Mouse (Mus musculus) midbrain, embryonic 16.5 days (tissue): Measurements from ENCODE around the gene Adrm1. TPM values are rescaled to one million over a fixed set of nuclear protein-coding genes. Genes with fewer than 3 reads are reported as not detected.
A peak's percentile ranks its signal among the peaks of the same experiment; 100 is the strongest.
"Not testable (repeated sequence)": the region's sequence is repeated elsewhere in the genome, so short reads cannot be mapped to it uniquely, and the experiment has no call there.

Source experiments
- ATAC-seq: fragments of 200-750 bp; cut with Nextera tagmentation; 2 replicates; pipeline ENCODE4 v1.8.0; 2017; ENCODE audit warnings: moderate TSS enrichment
- H3K27ac ChIP-seq: fragments of 300-500 bp; sonication (generic); 2 replicates; pipeline ENCODE4 v1.5.1; 2014; ENCODE audit warnings: mild to moderate bottlenecking, low read length, mixed read lengths
- H3K27me3 ChIP-seq: fragments of 300-500 bp; sonication (generic); 2 replicates; pipeline ENCODE4 v1.6.1; 2014; ENCODE audit warnings: low read depth, low read length, mixed read lengths; ENCODE audit not compliant: control insufficient read depth, insufficient read depth
- H3K36me3 ChIP-seq: fragments of 300-500 bp; sonication (generic); 2 replicates; pipeline ENCODE4 v1.6.1; 2014; ENCODE audit warnings: mild to moderate bottlenecking, low read length, moderate library complexity, mixed read lengths; ENCODE audit not compliant: control insufficient read depth, insufficient read depth
- H3K4me1 ChIP-seq: fragments of 300-500 bp; sonication (generic); 2 replicates; pipeline ENCODE4 v1.6.1; 2014; ENCODE audit warnings: mild to moderate bottlenecking, low read length, mixed read lengths; ENCODE audit not compliant: control insufficient read depth, insufficient read depth
- H3K4me2 ChIP-seq: fragments of 300-500 bp; sonication (generic); 2 replicates; pipeline ENCODE4 v1.6.1; 2014; ENCODE audit warnings: mild to moderate bottlenecking, low read length, mixed read lengths
- H3K4me3 ChIP-seq: fragments of 300-500 bp; sonication (generic); 2 replicates; pipeline ENCODE4 v1.5.1; 2014; ENCODE audit warnings: low read depth, mild to moderate bottlenecking, low read length, moderate library complexity, mixed read lengths
- H3K9ac ChIP-seq: fragments of 300-500 bp; sonication (generic); 2 replicates; pipeline ENCODE4 v1.6.1; 2014; ENCODE audit warnings: low read depth, low read length, mixed read lengths
- H3K9me3 ChIP-seq: fragments of 300-500 bp; sonication (generic); replicated peaks from 2 replicates; pipeline ENCODE4 v1.6.1; 2014; ENCODE audit warnings: mild to moderate bottlenecking, low read length, mixed read lengths; ENCODE audit not compliant: control insufficient read depth, poor library complexity, severe bottlenecking
- WGBS: fragments of 180-500 bp; shearing (Covaris S2); extraction: QIAGEN DNeasy Blood & Tissue Kit; methylation state at CpG from one replicate; pipeline ENCODE4 v1.1.7; 2014; 5-methylcytosine and 5-hydroxymethylcytosine counted together
- polyA plus RNA-seq: library from polyadenylated mRNA; unstranded; fragments of >200 nt; fragmentation: Nextera tagmentation; extraction: Ambion mirVana; gene quantifications from 2 replicates; pipeline ENCODE4 v1.2.1, GENCODE M21; 2015

Adrm1 gene
- polyA plus RNA-seq, 1 experiment from 2014 or later: 201 TPM

DNA sequence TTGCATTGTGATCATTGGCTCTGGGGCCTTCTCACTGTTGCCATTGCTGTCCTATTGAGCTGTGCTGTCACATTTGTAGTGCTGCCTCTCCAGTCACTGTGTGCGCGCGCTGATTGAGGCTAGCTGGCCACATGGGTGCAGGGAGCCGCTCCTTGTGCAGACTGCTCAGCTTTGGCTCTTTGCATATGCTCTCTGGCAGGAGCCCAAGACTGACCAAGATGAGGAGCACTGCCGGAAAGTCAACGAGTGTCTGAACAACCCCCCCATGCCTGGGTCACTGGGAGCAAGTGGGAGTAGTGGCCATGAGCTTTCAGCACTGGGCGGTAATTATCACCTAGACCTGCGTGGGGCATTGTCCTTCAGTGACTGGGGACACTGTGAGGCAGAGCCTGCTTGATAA, 2.4 kb downstream of the Adrm1 start:
- not testable (repeated sequence) for H3K4me3 ChIP-seq, H3K27ac ChIP-seq, H3K9me3 ChIP-seq, ATAC-seq, H3K27me3 ChIP-seq, H3K9ac ChIP-seq, H3K4me2 ChIP-seq
- Histone ChIP-seq H3K36me3 (peaks cover 34% of the 10 kb centered on the region), H3K4me1 (peaks cover 22% of the 10 kb centered on the region)
- 90% methylated on average over 8 of the region's 8 CpGs for WGBS

DNA sequence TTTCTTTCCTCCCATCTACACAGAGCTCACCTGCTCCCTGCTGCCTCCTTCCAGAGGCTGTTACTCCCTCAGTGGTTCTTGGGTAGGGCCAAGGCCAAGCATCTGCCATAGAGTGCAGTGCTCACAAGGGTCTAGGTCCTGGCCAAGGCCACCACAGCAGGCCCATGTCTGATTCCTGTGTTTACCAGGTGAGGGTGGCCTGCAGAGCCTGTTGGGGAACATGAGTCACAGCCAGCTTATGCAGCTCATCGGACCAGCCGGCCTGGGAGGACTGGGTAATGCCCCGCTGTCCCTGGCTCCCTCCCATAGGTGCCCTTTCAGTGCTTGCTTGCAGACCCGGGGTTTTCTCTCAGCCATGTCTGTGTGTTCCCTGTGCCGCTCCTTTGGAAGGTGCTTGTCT, 2.8 kb downstream of the Adrm1 start:
- H3K4me2 ChIP-seq: no peak overlapping the region
- H3K9me3 ChIP-seq: no peaks in the 10 kb centered on the region
- WGBS: 94% methylated on average over 5 of the region's 5 CpGs
- H3K4me3 ChIP-seq: no peak overlapping the region
- H3K27ac ChIP-seq: no peak overlapping the region
- H3K27me3 ChIP-seq: no peaks in the 10 kb centered on the region
- no peak overlapping the region for H3K9ac ChIP-seq
- no peak for ATAC-seq
- peaks cover 34% of the 10 kb centered on the region for H3K36me3 ChIP-seq
- H3K4me1 ChIP-seq: peaks cover 22% of the 10 kb centered on the region

DNA sequence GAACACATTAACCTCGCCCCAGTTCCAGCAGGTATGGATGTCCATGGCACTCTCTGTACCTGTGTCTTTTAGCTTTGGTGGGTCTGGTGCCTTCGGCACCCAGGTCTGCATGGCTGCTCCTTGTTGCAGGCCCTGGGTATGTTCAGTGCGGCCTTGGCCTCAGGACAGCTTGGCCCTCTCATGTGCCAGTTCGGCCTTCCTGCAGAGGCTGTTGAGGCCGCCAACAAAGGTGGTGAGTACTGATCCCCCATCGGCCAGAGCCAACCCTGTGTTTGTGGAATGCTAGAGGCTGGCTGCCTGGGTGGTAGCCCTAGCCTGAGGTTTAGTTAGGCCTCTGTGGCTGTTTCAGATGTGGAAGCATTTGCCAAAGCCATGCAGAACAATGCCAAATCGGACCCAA, 4.4 kb downstream of the Adrm1 start:
- Histone ChIP-seq H3K4me2 (no peak overlapping the region), H3K36me3 (peaks cover 34% of the 10 kb centered on the region), H3K9ac (no peak overlapping the region), H3K4me3 (no peak overlapping the region), H3K27ac (no peak overlapping the region), H3K4me1 (peaks cover 20% of the 10 kb centered on the region), H3K9me3 (no peaks in the 10 kb centered on the region), H3K27me3 (no peaks in the 10 kb centered on the region)
- 97% methylated on average over 7 of the region's 7 CpGs for WGBS
- ATAC-seq: no peak

DNA sequence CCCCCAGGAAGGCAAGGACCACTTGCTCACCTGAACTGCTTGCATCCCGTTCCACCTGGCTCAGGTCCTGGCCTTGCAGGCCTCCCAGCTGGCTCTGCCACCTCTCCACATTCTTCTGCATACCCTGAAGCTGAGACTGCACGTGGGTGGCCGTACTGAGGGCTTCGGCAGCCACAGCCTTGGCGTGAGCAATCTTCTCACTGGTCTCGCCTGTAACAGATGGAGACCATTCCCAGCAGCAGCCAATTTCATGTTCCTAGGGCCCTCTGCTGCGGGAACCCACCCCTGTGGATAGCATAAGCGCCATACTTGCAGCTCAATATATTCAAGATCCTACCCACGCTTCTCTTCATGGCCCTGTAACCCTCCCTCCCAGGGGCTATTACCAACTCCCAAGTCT, 10.3 kb downstream of the Adrm1 start:
- Histone ChIP-seq H3K4me1 (no peaks in the 10 kb centered on the region), H3K9me3 (no peaks in the 10 kb centered on the region), H3K36me3 (peaks cover 13% of the 10 kb centered on the region), H3K27ac (no peak overlapping the region), H3K4me2 (no peak overlapping the region), H3K27me3 (no peaks in the 10 kb centered on the region), H3K4me3 (no peak overlapping the region), H3K9ac (no peak overlapping the region)
- 88% methylated on average over 9 of the region's 9 CpGs for WGBS
- no peak for ATAC-seq

DNA sequence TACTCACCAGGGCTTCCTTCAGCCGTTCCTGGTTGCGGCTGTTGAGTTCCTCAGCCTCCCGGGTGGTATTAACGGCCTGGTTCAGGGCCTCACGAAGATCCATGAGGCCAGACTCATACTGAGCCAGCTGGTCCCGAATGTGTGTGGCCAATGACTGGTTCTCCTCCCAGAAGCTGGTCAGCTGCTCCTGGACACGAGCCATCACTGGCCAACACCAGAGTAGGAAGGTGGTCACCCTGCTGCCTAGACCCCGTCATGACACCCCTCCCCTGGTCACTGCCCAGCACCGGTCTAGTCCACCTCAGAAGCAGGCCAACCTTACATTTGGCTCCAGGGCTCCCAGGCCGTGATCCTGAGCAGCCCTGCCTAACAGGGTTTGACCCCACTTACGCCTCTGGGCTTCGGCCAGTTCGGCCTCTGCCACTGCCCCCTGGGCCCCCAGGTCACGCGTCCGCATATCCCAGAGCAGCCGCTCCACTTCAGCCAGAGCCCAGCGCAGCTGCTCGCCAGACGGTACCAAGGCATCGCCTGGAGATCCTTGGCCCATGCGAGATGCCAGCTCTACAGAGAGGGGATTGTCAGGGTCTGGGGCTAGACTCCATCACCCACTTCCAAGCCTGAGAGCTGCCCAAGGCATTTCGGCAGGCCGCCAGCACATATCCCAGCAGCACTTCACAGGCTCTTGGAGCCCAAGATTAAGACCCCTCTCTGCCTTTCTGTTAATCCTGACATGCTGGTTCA, 12.9 kb downstream of the Adrm1 start:
- WGBS: 91% methylated on average over 24 of the region's 24 CpGs
- no peaks in the 10 kb centered on the region for H3K27me3 ChIP-seq
- no peaks in the 10 kb centered on the region for H3K4me1 ChIP-seq
- no peak overlapping the region for H3K9ac ChIP-seq
- no peak overlapping the region for H3K4me3 ChIP-seq
- H3K4me2 ChIP-seq: no peak overlapping the region
- no peaks in the 10 kb centered on the region for H3K36me3 ChIP-seq
- ATAC-seq: no peak
- H3K9me3 ChIP-seq: no peaks in the 10 kb centered on the region
- no peak overlapping the region for H3K27ac ChIP-seq

DNA sequence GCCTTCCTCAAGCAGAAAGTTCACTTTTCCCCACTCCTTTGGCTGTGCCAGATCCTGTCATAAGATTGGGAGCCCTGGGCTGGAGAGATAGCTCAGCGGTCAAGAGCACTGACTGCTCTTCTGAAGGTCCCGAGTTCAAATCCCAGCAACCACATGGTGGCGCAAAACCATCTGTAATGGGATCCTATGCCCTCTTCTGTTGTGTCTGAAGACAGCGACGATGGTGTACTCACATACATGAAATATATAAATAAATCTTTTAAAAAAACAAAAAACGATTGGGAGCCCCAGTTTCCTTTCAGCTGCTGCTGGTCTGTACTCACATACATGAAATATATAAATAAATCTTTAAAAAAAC, 13.4 kb downstream of the Adrm1 start:
- H3K36me3 ChIP-seq: no peaks in the 10 kb centered on the region
- no peak overlapping the region for H3K9ac ChIP-seq
- H3K4me2 ChIP-seq: no peak overlapping the region
- H3K27me3 ChIP-seq: no peaks in the 10 kb centered on the region
- no peaks in the 10 kb centered on the region for H3K9me3 ChIP-seq
- WGBS: 82% methylated on average over 6 of the region's 6 CpGs
- H3K27ac ChIP-seq: no peak overlapping the region
- H3K4me3 ChIP-seq: no peak overlapping the region
- no peak for ATAC-seq
- no peaks in the 10 kb centered on the region for H3K4me1 ChIP-seq

DNA sequence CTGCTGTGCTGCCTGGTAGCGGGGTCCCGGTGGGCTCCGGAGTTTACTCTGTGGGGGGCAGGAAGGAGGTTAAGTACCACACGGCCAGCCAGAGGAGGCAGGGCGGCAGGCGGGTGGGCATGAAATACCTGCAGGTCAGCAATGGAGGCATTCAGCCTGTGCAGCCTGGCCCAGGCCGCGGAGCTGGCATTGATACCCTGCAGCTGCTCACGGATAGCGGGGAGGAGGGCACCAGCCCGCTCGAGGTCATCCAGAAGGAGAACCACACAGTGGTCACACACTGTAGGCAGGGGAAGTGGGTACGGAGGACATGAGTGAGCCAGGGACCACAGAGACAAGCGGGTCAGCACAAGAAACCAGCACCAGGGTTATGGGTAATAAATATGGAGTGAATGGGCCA, 14.4 kb downstream of the Adrm1 start:
- H3K4me2 ChIP-seq: no peak overlapping the region
- H3K27ac ChIP-seq: no peak overlapping the region
- H3K36me3 ChIP-seq: no peaks in the 10 kb centered on the region
- no peaks in the 10 kb centered on the region for H3K9me3 ChIP-seq
- H3K9ac ChIP-seq: no peak overlapping the region
- no peaks in the 10 kb centered on the region for H3K27me3 ChIP-seq
- H3K4me1 ChIP-seq: no peaks in the 10 kb centered on the region
- 90% methylated on average over 14 of the region's 14 CpGs for WGBS
- no peak overlapping the region for H3K4me3 ChIP-seq
- ATAC-seq: no peak

DNA sequence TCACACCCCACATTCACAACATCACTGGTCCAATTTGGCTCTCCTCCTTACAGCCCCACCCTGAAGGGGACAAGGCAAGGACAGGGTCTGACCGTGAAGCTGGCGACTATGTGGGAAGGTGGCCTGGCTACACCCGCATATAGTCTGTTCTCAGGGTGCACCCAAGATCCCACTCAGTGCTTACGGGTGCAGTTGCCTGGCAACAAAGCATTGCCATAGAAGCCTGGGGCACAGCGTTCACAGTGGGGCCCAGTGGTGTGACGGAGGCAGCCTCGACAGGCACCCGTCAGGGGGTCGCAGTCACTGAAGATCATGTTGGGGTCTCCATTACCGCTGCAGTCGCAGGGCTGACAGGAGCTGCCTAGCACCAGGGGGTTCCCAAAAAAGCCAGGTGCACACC, 16.1 kb downstream of the Adrm1 start:
- H3K9me3 ChIP-seq: no peaks in the 10 kb centered on the region
- WGBS: 83% methylated on average over 11 of the region's 11 CpGs
- H3K36me3 ChIP-seq: no peaks in the 10 kb centered on the region
- ATAC-seq: 0 out of 2 replicates have a peak, but pooled peaks have one; percentile 41
- no peaks in the 10 kb centered on the region for H3K27me3 ChIP-seq
- H3K4me1 ChIP-seq: no peaks in the 10 kb centered on the region
- H3K4me3 ChIP-seq: no peak overlapping the region
- no peak overlapping the region for H3K9ac ChIP-seq
- H3K27ac ChIP-seq: no peak overlapping the region
- no peak overlapping the region for H3K4me2 ChIP-seq

DNA sequence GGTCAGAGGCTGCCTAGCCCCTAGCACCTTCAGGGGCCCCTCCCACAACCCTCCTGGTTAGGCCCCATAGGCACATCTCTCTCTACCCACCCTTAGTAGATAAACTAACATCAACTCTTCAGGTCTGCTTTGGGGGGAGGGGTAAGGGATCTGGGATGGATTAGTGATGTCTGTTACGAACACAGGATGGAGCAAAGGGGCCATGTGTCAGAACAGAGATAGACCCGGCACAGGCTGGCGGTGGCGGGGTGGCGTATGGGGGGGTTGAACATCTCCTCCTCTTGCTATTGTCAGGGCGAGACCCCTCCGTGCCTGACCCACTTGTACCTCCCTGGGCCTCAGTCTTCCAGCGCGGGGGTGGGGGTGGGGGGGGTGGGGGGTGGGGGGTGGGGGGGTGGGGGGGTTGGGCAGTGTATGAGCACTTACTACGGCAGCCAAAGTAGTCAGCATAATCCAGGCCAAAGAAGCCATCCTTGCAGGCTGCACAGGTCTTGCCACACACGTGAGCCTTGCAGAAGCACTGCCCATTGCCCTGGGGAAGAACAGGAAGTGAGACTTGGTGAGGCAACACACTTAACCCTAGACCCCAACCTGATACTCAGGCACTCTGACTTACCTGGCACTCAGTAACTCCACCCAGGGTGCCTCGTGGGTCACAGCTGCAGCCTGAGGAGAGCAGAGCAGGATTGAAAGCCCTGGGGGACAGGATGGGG, 25.5 kb downstream of the Adrm1 start:
- H3K27ac ChIP-seq: no peak overlapping the region
- H3K9ac ChIP-seq: no peak overlapping the region
- WGBS: 76% methylated on average over 11 of the region's 12 CpGs
- no peaks in the 10 kb centered on the region for H3K27me3 ChIP-seq
- no peaks in the 10 kb centered on the region for H3K36me3 ChIP-seq
- no peak overlapping the region for H3K4me3 ChIP-seq
- no peaks in the 10 kb centered on the region for H3K9me3 ChIP-seq
- H3K4me2 ChIP-seq: no peak overlapping the region
- H3K4me1 ChIP-seq: no peaks in the 10 kb centered on the region
- no peak for ATAC-seq
